Mouse (Mus musculus) lung, adult 2 months (tissue): Measurements from ENCODE around the gene Bace1.

Source experiments
- CTCF ChIP-seq: fragments of 200-500 bp; IDR thresholded peaks from 2 replicates; pipeline ENCODE4 v1.5.1; 2011; ENCODE audit warnings: mild to moderate bottlenecking, low read length, control low read depth; ENCODE audit not compliant: insufficient read depth
- POLR2A ChIP-seq: fragments of 200-500 bp; IDR thresholded peaks from 2 replicates; pipeline ENCODE4 v1.6.1; 2011; ENCODE audit warnings: low read depth, mild to moderate bottlenecking, control low read depth, low read length, borderline replicate concordance; ENCODE audit errors: extremely low read depth

GRCm38 (mm10) chr9:45850528-45851155 is 12.3 kb downstream of the Bace1 start:
- no peak for TF ChIP-seq CTCF
- TF ChIP-seq POLR2A = no peak
